In the genomic region with DNA sequence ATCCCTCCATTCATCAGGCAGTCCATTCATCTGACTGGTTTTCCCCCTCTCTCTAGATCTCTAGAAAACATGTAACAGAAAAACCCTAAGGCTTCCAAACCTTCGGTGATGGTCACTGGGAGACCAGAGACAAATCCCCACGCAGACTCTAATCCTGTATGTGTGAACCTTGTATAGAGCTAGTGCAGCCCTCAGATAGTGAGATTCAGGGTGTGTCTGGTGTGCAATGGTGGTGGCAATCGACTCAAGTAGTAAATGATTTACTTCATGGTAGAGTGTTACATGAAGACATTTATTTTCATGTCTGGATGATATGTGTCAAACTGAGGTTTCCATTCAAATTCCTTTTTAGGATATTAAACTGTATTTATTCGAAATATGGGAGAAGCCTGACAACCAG, we compare ENCODE assay signal across 22 mouse cellular contexts.
DNase-seq lines count a peak whose midpoint lies in the region; ATAC-seq and TF ChIP-seq lines count a peak whose summit lies in the region.
"Had no signal": no experiment of that assay in that cellular context is flagged by ENCODE, and none has a peak within 500 bp of the region (broad histone marks: within the 10 kb centered on the region; RNA-seq: fewer than 3 reads in every experiment).

No protein-coding gene starts in this region.

- peak; percentile 45 for DNase-seq in midbrain, embryonic 11.5 days (ENCODE audit: low spot score, missing footprints)
- no peak for DNase-seq in midbrain, embryonic 10.5 days (ENCODE audit: low spot score)
- DNase-seq in layer of hippocampus, adult 11-12 months (ENCODE audit: low spot score), result no peak
- DNase-seq in spleen, postnatal 36 days (ENCODE audit: low spot score in 2 of 2), result no peak
- DNase-seq: adrenal gland, adult 2 months; adrenal gland, postnatal 10 days; adrenal gland, postnatal 25 days; cerebellum, adult 11 months; cerebellum, adult 18-20 months; cerebellum, adult 8-10 months; cerebellum, adult 9-11 months; cerebellum, postnatal 14 days; cerebellum, postnatal 36 days; embryo, embryonic 11 days had no signal

- H3K4me3 ChIP-seq in midbrain, embryonic 11.5 days (ENCODE audit: low read depth, low read length), result no peak overlapping the region
- no peak overlapping the region for H3K4me3 ChIP-seq in midbrain, embryonic 10.5 days
- no peak overlapping the region for H3K4me3 ChIP-seq in intestine, embryonic 16.5 days (ENCODE audit: low read length)
- no peak overlapping the region for H3K4me3 ChIP-seq in small intestine, adult 2 months (ENCODE audit: low read depth, low read length)
- H3K4me3 ChIP-seq: embryonic facial prominence, embryonic 13.5 days; embryonic facial prominence, embryonic 15.5 days; erythroblast, embryonic 14.5 days; forebrain, embryonic 10.5 days; forebrain, embryonic 12.5 days had no signal

- no peak for TF ChIP-seq POLR2A in small intestine, adult 2 months (IDR thresholded peaks at IDR 0.05; ENCODE audit: low read depth, low read length)

- no peak for TF ChIP-seq CTCF in small intestine, adult 2 months (IDR thresholded peaks at IDR 0.05; ENCODE audit: extremely low read depth, insufficient read length, insufficient replicate concordance, low read depth, low read length)

- peaks cover 2% of the 10 kb centered on the region; the same call in 1 of the 2 replicates for H3K27me3 ChIP-seq in midbrain, embryonic 11.5 days (ENCODE audit: control insufficient read depth, insufficient read depth, low read length)
- H3K27me3 ChIP-seq in midbrain, embryonic 10.5 days (ENCODE audit: low read depth, poor library complexity, severe bottlenecking), result peaks cover 12% of the 10 kb centered on the region
- no peaks in the 10 kb centered on the region for H3K27me3 ChIP-seq in intestine, embryonic 16.5 days (replicated peaks; ENCODE audit: control insufficient read depth, insufficient read depth, low read length)
- H3K27me3 ChIP-seq in small intestine, adult 2 months (ENCODE audit: control insufficient read depth, insufficient read depth, low read length), result no peaks in the 10 kb centered on the region
- H3K27me3 ChIP-seq: embryonic facial prominence, embryonic 13.5 days; embryonic facial prominence, embryonic 15.5 days had no signal

- WGBS in midbrain, embryonic 11.5 days, result 85% methylated on average over 4 of the region's 4 CpGs
- WGBS in midbrain, embryonic 10.5 days, result 88% methylated on average over 4 of the region's 4 CpGs
- WGBS in intestine, embryonic 16.5 days, result 58% methylated on average over 4 of the region's 4 CpGs
- WGBS in small intestine, adult 2 months, result 35% methylated on average over 4 of the region's 4 CpGs

- H3K4me1 ChIP-seq in midbrain, embryonic 11.5 days (ENCODE audit: control insufficient read depth, insufficient read depth, low read length), result peaks cover 15% of the 10 kb centered on the region
- H3K4me1 ChIP-seq in midbrain, embryonic 10.5 days, result peaks cover 32% of the 10 kb centered on the region
- peaks cover 27% of the 10 kb centered on the region for H3K4me1 ChIP-seq in intestine, embryonic 16.5 days (ENCODE audit: control insufficient read depth, insufficient read depth, low read length)
- H3K4me1 ChIP-seq in small intestine, adult 2 months (ENCODE audit: control insufficient read depth, insufficient read depth, insufficient read length, low read length), result peaks cover 49% of the 10 kb centered on the region

- no peak overlapping the region for H3K4me2 ChIP-seq in midbrain, embryonic 11.5 days
- H3K4me2 ChIP-seq in intestine, embryonic 16.5 days (ENCODE audit: low read depth, low read length), result no peak overlapping the region
- H3K4me2 ChIP-seq: embryonic facial prominence, embryonic 13.5 days; embryonic facial prominence, embryonic 15.5 days; forebrain, embryonic 12.5 days had no signal

- H3K36me3 ChIP-seq in midbrain, embryonic 11.5 days (ENCODE audit: control insufficient read depth, insufficient read depth, low read length), result no peaks in the 10 kb centered on the region
- H3K36me3 ChIP-seq in midbrain, embryonic 10.5 days, result no peaks in the 10 kb centered on the region
- H3K36me3 ChIP-seq in intestine, embryonic 16.5 days (ENCODE audit: control insufficient read depth, insufficient read depth, low read length), result no peaks in the 10 kb centered on the region
- no peaks in the 10 kb centered on the region for H3K36me3 ChIP-seq in small intestine, adult 2 months (ENCODE audit: control insufficient read depth, insufficient read depth, low read length)
- H3K36me3 ChIP-seq: embryonic facial prominence, embryonic 13.5 days; embryonic facial prominence, embryonic 15.5 days; forebrain, embryonic 10.5 days; forebrain, embryonic 12.5 days had no signal

- H3K9me3 ChIP-seq in midbrain, embryonic 11.5 days (ENCODE audit: control insufficient read depth, low read length), result no peaks in the 10 kb centered on the region
- H3K9me3 ChIP-seq in midbrain, embryonic 10.5 days (replicated peaks), result no peaks in the 10 kb centered on the region
- no peaks in the 10 kb centered on the region for H3K9me3 ChIP-seq in intestine, embryonic 16.5 days (ENCODE audit: control insufficient read depth, low read length)
- H3K9me3 ChIP-seq: embryonic facial prominence, embryonic 13.5 days; embryonic facial prominence, embryonic 15.5 days; forebrain, embryonic 10.5 days; forebrain, embryonic 12.5 days had no signal

- no peak for ATAC-seq in midbrain, embryonic 11.5 days (ENCODE audit: low FRiP score)
- ATAC-seq in intestine, embryonic 16.5 days, result peak; percentile 71
- ATAC-seq: forebrain, embryonic 14.5 days had no signal

- no peak overlapping the region for H3K9ac ChIP-seq in midbrain, embryonic 11.5 days (ENCODE audit: low read length)
- H3K9ac ChIP-seq in intestine, embryonic 16.5 days (ENCODE audit: low read depth, low read length), result no peak overlapping the region
- H3K9ac ChIP-seq: embryonic facial prominence, embryonic 13.5 days; embryonic facial prominence, embryonic 15.5 days; forebrain, embryonic 12.5 days had no signal

- H3K27ac ChIP-seq in midbrain, embryonic 11.5 days (ENCODE audit: low read depth, low read length), result no peak overlapping the region
- H3K27ac ChIP-seq in midbrain, embryonic 10.5 days (replicated peaks), result no peak overlapping the region
- H3K27ac ChIP-seq in intestine, embryonic 16.5 days (ENCODE audit: low read length), result peak overlapping the region; percentile 42; the same call in 1 of the 2 replicates
- H3K27ac ChIP-seq in small intestine, adult 2 months (ENCODE audit: insufficient read depth, low read depth, low read length), result peak overlapping the region; percentile 52; the same call in 1 of the 2 replicates
- H3K27ac ChIP-seq: embryonic facial prominence, embryonic 13.5 days; embryonic facial prominence, embryonic 15.5 days; forebrain, embryonic 10.5 days; forebrain, embryonic 12.5 days had no signal

Comparison
In these comparisons a context has a peak if more than half of its experiments do, and no peak if none do; other contexts are left out.
1. H3K27ac ChIP-seq: peak in intestine, embryonic 16.5 days (single experiment) and small intestine, adult 2 months (single experiment); none in midbrain, embryonic 11.5 days (single experiment) and midbrain, embryonic 10.5 days (single experiment).